In genomic region chr5:30592279-30592980, GRCm38 (mm10) we compare ENCODE assay signal across 27 mouse cellular contexts. TPM values are rescaled to one million over a fixed set of nuclear protein-coding genes. Genes with fewer than 3 reads are reported as not detected.
DNase-seq lines count a peak whose midpoint lies in the region; ATAC-seq and TF ChIP-seq lines count a peak whose summit lies in the region.
"Had no signal": no experiment of that assay in that cellular context is flagged by ENCODE, and none has a peak within 500 bp of the region (broad histone marks: within the 10 kb centered on the region; RNA-seq: fewer than 3 reads in every experiment).

No protein-coding gene starts in this region.

- H3K4me1 ChIP-seq in intestine, embryonic 15.5 days (replicated peaks): peaks cover 50% of the 10 kb centered on the region
- H3K4me1 ChIP-seq in intestine, postnatal 0 days (replicated peaks; ENCODE audit: control insufficient read depth, insufficient read depth, low read length): 0 out of 2 replicates have a peak, but pooled peaks cover 2% of the 10 kb centered on the region

- WGBS in intestine, embryonic 15.5 days: 79% methylated on average over 11 of the region's 11 CpGs
- WGBS in intestine, postnatal 0 days: 74% methylated on average over 11 of the region's 11 CpGs

- H3K4me2 ChIP-seq in intestine, embryonic 15.5 days (replicated peaks): peak overlapping the region; percentile 3; the same call in 1 of the 2 replicates
- no peak overlapping the region for H3K4me2 ChIP-seq in intestine, postnatal 0 days (replicated peaks; ENCODE audit: low read depth)
- H3K4me2 ChIP-seq: midbrain, embryonic 13.5 days had no signal

- H3K27ac ChIP-seq in intestine, embryonic 15.5 days: no peak overlapping the region
- no peak overlapping the region for H3K27ac ChIP-seq in intestine, postnatal 0 days (ENCODE audit: low read depth, low read length)
- H3K27ac ChIP-seq: hindbrain, postnatal 0 days; macrophage; midbrain, embryonic 13.5 days had no signal

- H3K9me3 ChIP-seq in intestine, embryonic 15.5 days: no peaks in the 10 kb centered on the region
- H3K9me3 ChIP-seq in intestine, postnatal 0 days (ENCODE audit: control insufficient read depth): no peaks in the 10 kb centered on the region
- H3K9me3 ChIP-seq: midbrain, embryonic 13.5 days had no signal

- TF ChIP-seq CTCF in intestine, postnatal 0 days (IDR thresholded peaks at IDR 0.05; ENCODE audit: low read depth): no peak

- ATAC-seq in cerebellum, adult (ENCODE audit: insufficient number of reproducible peaks, low FRiP score, low TSS enrichment): no peak
- no peak for ATAC-seq in intestine, embryonic 15.5 days
- no peak for ATAC-seq in intestine, postnatal 0 days
- ATAC-seq: forebrain, embryonic 14.5 days; hindbrain, postnatal 0 days; liver, postnatal 0 days; midbrain, embryonic 13.5 days had no signal

- H3K4me3 ChIP-seq in intestine, embryonic 15.5 days (replicated peaks): no peak overlapping the region
- H3K4me3 ChIP-seq in intestine, postnatal 0 days (ENCODE audit: low read depth, low read length): no peak overlapping the region
- H3K4me3 ChIP-seq: erythroblast, embryonic 14.5 days; midbrain, embryonic 13.5 days; myocyte had no signal

- peaks cover 14% of the 10 kb centered on the region for H3K27me3 ChIP-seq in intestine, embryonic 15.5 days (replicated peaks)
- peaks cover 25% of the 10 kb centered on the region for H3K27me3 ChIP-seq in intestine, postnatal 0 days (replicated peaks; ENCODE audit: control insufficient read depth, insufficient read depth, low read length)

- no peaks in the 10 kb centered on the region for H3K36me3 ChIP-seq in intestine, embryonic 15.5 days
- H3K36me3 ChIP-seq in intestine, postnatal 0 days (ENCODE audit: control insufficient read depth, insufficient read depth): no peaks in the 10 kb centered on the region
- H3K36me3 ChIP-seq: midbrain, embryonic 13.5 days had no signal

- peak; percentile 85 for DNase-seq in cerebellum, adult 11-12 months
- peak; percentile 74 to 80 for DNase-seq in cerebellum, adult 18-20 months
- DNase-seq in cerebellum, postnatal 36 days: peak; percentile 76
- DNase-seq in layer of hippocampus, postnatal 36 days: no peak
- DNase-seq in layer of hippocampus, postnatal 10 days (ENCODE audit: low spot score in 2 of 2): no peak
- DNase-seq: gastrocnemius, postnatal 25 days; heart, postnatal 14 days; kidney, adult 2 months; kidney, postnatal 25 days; liver; liver, postnatal 0 days; thymus, postnatal 4 days had no signal

- no peak overlapping the region for H3K9ac ChIP-seq in intestine, embryonic 15.5 days
- no peak overlapping the region for H3K9ac ChIP-seq in intestine, postnatal 0 days (ENCODE audit: low read depth, low read length)
- H3K9ac ChIP-seq: liver, postnatal 0 days; midbrain, embryonic 13.5 days had no signal

RNA-seq across cellular contexts. Expression of gene Kcnk3, which starts 4.5 kb away (rescaled TPM):
- 24.4 and 24.9 TPM in 2 replicates for polyA plus RNA-seq in intestine, embryonic 15.5 days (2015; fragmentation: Nextera tagmentation; extraction: Ambion mirVana)
- polyA plus RNA-seq in intestine, postnatal 0 days (2015; fragmentation: Nextera tagmentation; extraction: Ambion mirVana): 7.3 and 8.1 TPM in 2 replicates
- total RNA-seq in layer of hippocampus, postnatal 36 days (2021): 1 to 10 TPM; 7.7 to 9.8 TPM
- 10 to 100 TPM; 10.3 to 11.6 TPM for total RNA-seq in layer of hippocampus, postnatal 10 days (2021)
- total RNA-seq: common myeloid progenitor, adult 5-6 weeks; neutrophil, adult 5-6 weeks had no signal
- polyA plus RNA-seq: erythroblast, embryonic 14.5 days; macrophage had no signal

RNA-seq across cellular contexts. Expression of gene Cib4, which starts 46.8 kb away (rescaled TPM):
- polyA plus RNA-seq in intestine, embryonic 15.5 days (2015; fragmentation: Nextera tagmentation; extraction: Ambion mirVana): not detected in 2 replicates
- polyA plus RNA-seq in intestine, postnatal 0 days (2015; fragmentation: Nextera tagmentation; extraction: Ambion mirVana): not detected in 2 replicates
- not detected for total RNA-seq in layer of hippocampus, postnatal 36 days (2021)
- not detected for total RNA-seq in layer of hippocampus, postnatal 10 days (2021)
- total RNA-seq: common myeloid progenitor, adult 5-6 weeks; gastrocnemius, postnatal 25 days; heart, postnatal 14 days; hindbrain, postnatal 0 days; layer of hippocampus, postnatal 25 days; left cerebral cortex, postnatal 36 days; neutrophil, adult 5-6 weeks had no signal
- polyA plus RNA-seq: embryonic facial prominence, embryonic 11.5 days; erythroblast, embryonic 14.5 days; forebrain, embryonic 14.5 days; hindbrain, postnatal 0 days; kidney, adult 2 months; liver, postnatal 0 days; macrophage; midbrain, embryonic 13.5 days; myocyte; small intestine, adult 2 months had no signal

RNA-seq across cellular contexts. Expression of gene Slc35f6, which starts 55.3 kb away (rescaled TPM):
- 36.8 and 40.4 TPM in 2 replicates for polyA plus RNA-seq in intestine, embryonic 15.5 days (2015; fragmentation: Nextera tagmentation; extraction: Ambion mirVana)
- polyA plus RNA-seq in intestine, postnatal 0 days (2015; fragmentation: Nextera tagmentation; extraction: Ambion mirVana): 71.6 and 79.4 TPM in 2 replicates
- 10 to 100 TPM; 34.2 to 35.3 TPM for total RNA-seq in layer of hippocampus, postnatal 36 days (2021)
- total RNA-seq in layer of hippocampus, postnatal 10 days (2021): 10 to 100 TPM; 29.0 TPM

Comparison
In these comparisons a context has a peak if more than half of its experiments do, and no peak if none do; other contexts are left out.
1. DNase-seq: peak in cerebellum, adult 11-12 months (single experiment), cerebellum, adult 18-20 months (2 of 2) and cerebellum, postnatal 36 days (2 of 2); none in layer of hippocampus, postnatal 36 days (0 of 2) and layer of hippocampus, postnatal 10 days (0 of 2).